Mouse (Mus musculus) myocyte (in vitro differentiated cells): ENCODE data around the gene Cntnap1. TPM values are rescaled to one million over a fixed set of nuclear protein-coding genes. Genes with fewer than 3 reads are reported as not detected.

Experiments
- H3K27me3 ChIP-seq: one replicate; pipeline ENCODE4 v1.6.1; 2011; ENCODE audit not compliant: control insufficient read depth, insufficient read depth, insufficient read length
- H3K36me3 ChIP-seq: one replicate; pipeline ENCODE4 v1.6.1; 2011; ENCODE audit not compliant: control insufficient read depth, insufficient read depth
- H3K4me2 ChIP-seq: one replicate; pipeline ENCODE4 v1.6.1; 2011; ENCODE audit warnings: low read depth, control low read depth
- H3K4me3 ChIP-seq: one replicate; pipeline ENCODE4 v1.5.1; 2011; ENCODE audit warnings: mild to moderate bottlenecking, control low read depth, moderate library complexity
- H3K79me2 ChIP-seq: one replicate; pipeline ENCODE4 v1.6.1; 2011; ENCODE audit not compliant: control insufficient read depth, insufficient read depth
- H3ac ChIP-seq: one replicate; pipeline ENCODE4 v1.6.1; 2011; ENCODE audit not compliant: control insufficient read depth, insufficient read length
- CEBPB ChIP-seq: IDR thresholded peaks from 2 replicates; pipeline ENCODE4 v1.6.1; 2011; ENCODE audit warnings: mild to moderate bottlenecking, moderate library complexity; ENCODE audit not compliant: poor library complexity, insufficient read depth, severe bottlenecking
- E2F4 ChIP-seq: IDR thresholded peaks from one replicate; pipeline ENCODE4 v1.6.1; 2011; ENCODE audit warnings: mild to moderate bottlenecking, control low read depth, moderate library complexity; ENCODE audit not compliant: insufficient read depth
- MAX ChIP-seq: IDR thresholded peaks from one replicate; pipeline ENCODE4 v1.6.1; 2011; ENCODE audit warnings: low read depth, mild to moderate bottlenecking, control low read depth
- MYOD1 ChIP-seq, 3 experiments: IDR thresholded peaks; one replicate each; pipeline ENCODE4 v1.6.1; 2011; ENCODE audit warnings: control low read depth in 2 of 3, low read depth in 2 of 3, mild to moderate bottlenecking in 2 of 3, moderate library complexity in 1 of 3; ENCODE audit not compliant: insufficient read length in 2 of 3, control insufficient read depth in 1 of 3
- MYOG ChIP-seq, 3 experiments: IDR thresholded peaks; one replicate each; pipeline ENCODE4 v1.6.1; 2011; ENCODE audit warnings: control low read depth in 2 of 3, low read depth in 2 of 3, mild to moderate bottlenecking in 2 of 3; ENCODE audit not compliant: insufficient read length in 2 of 3, control insufficient read depth in 1 of 3, insufficient read depth in 1 of 3
- POLR2A ChIP-seq: IDR thresholded peaks from one replicate; pipeline ENCODE4 v1.6.1; 2011; ENCODE audit warnings: low read depth, mild to moderate bottlenecking, control low read depth, moderate library complexity; ENCODE audit not compliant: insufficient read length
- POLR2AphosphoS2 ChIP-seq: IDR thresholded peaks from one replicate; pipeline ENCODE4 v1.6.1; 2011; ENCODE audit warnings: low read depth, control low read depth; ENCODE audit not compliant: insufficient read length
- REST ChIP-seq: IDR thresholded peaks from one replicate; pipeline ENCODE4 v1.6.1; 2011; ENCODE audit warnings: mild to moderate bottlenecking, control low read depth, moderate library complexity; ENCODE audit not compliant: insufficient read depth, insufficient read length
- SRF ChIP-seq: IDR thresholded peaks from one replicate; pipeline ENCODE4 v1.6.1; 2011; ENCODE audit warnings: low read depth; ENCODE audit not compliant: control insufficient read depth, insufficient read length
- TCF12 ChIP-seq: IDR thresholded peaks from one replicate; pipeline ENCODE4 v1.6.1; 2011; ENCODE audit warnings: mild to moderate bottlenecking, control low read depth; ENCODE audit not compliant: poor library complexity, insufficient read depth, severe bottlenecking
- TCF3 ChIP-seq: IDR thresholded peaks from one replicate; pipeline ENCODE4 v1.6.1; 2011; ENCODE audit warnings: low read depth, control low read depth; ENCODE audit not compliant: insufficient read length
- USF1 ChIP-seq: IDR thresholded peaks from one replicate; pipeline ENCODE4 v1.6.1; 2011; ENCODE audit warnings: low read depth, mild to moderate bottlenecking, control low read depth, moderate library complexity
- polyA plus RNA-seq: library from polyadenylated mRNA; unstranded; fragments of >200 nt; fragmentation: generic; extraction: Trizol; gene quantifications from one replicate; pipeline ENCODE4 v1.2.1, GENCODE M21; 2012; ENCODE audit warnings: missing spikeins

The Cntnap1 gene
- polyA plus RNA-seq, 1 experiment = 1.3 TPM

DNA sequence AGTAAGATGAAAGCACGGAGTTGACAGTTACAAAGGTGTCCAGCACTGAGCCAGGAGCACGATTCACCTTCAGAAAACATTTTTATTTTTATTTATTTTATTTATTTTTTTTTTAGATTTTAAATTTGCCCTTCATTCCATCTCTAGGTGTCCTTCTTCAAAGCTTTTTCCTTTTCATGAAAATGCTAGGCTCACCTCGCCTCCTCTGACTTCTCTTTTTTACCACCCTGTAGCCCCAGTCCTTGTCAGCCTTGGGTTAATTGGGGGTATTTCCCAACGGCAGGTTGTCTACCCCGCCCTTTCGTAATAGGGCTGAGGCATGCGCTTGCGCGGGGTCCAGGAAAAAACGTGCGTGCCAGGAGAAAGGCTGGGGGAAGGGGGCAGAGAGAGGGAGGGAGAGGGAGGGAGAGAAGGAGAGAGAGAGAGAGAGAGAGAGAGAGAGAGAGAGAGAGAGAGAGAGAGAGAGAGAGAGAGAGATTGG is 5.4 kb downstream of the Cntnap1 start:
- Histone ChIP-seq H3K4me2 (peak overlapping the region; percentile 87), H3K27me3 (no peaks in the 10 kb centered on the region), H3K36me3 (no peaks in the 10 kb centered on the region), H3K79me2 (peaks cover 2% of the 10 kb centered on the region), H3ac (no peak overlapping the region), H3K4me3 (no peak overlapping the region)
- no peak for TF ChIP-seq REST
- no peak for TF ChIP-seq TCF12
- no peak for TF ChIP-seq SRF
- no peak for TF ChIP-seq CEBPB
- no peak for TF ChIP-seq USF1
- no peak for TF ChIP-seq POLR2AphosphoS2
- no peak for TF ChIP-seq MYOD1 (IDR thresholded peaks at IDR 0.05; ENCODE audit: control insufficient read depth in 1 of 3, insufficient read length in 2 of 3, low read depth in 2 of 3)
- TF ChIP-seq TCF3 = no peak
- no peak for TF ChIP-seq E2F4

DNA sequence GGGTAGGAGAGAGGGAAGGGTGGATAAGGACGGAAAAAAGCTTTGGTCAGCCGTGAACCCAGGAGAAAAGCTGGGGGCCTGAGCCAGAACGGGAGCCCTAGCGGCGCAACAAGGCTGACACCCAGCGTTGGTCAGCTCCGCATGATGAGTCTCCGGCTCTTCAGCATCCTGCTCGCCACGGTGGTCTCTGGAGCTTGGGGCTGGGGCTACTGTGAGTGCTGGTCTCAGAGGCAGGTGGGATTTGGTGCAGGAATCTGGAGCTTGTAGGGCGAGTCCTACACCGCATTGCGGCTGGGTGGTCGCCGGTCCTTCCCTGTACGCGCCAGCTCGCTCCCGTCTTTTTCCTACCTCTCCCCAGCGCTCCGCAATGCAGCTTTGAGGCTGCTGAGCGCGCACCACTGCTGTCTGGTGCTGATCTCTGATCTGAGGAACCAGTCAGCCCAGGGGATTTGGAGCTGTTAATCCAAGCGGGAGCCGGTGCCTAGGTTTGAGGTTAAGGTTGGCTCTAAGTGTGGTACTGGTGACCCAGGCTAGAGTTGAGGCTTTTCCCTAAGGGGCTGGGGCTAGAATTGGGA is 5.9 kb downstream of the Cntnap1 start:
- Histone ChIP-seq H3K79me2 (no peaks in the 10 kb centered on the region), H3K4me2 (peak overlapping the region; percentile 87), H3K27me3 (no peaks in the 10 kb centered on the region), H3K4me3 (no peak overlapping the region), H3K36me3 (no peaks in the 10 kb centered on the region), H3ac (no peak overlapping the region)
- TF ChIP-seq CEBPB (no peak), MYOD1 (IDR thresholded peaks at IDR 0.05; ENCODE audit: control insufficient read depth in 1 of 3, insufficient read length in 2 of 3, low read depth in 2 of 3) (no peak), REST (no peak), POLR2A (no peak), MYOG (IDR thresholded peaks at IDR 0.05; ENCODE audit: control insufficient read depth in 1 of 3, insufficient read depth in 1 of 3, insufficient read length in 2 of 3, low read depth in 2 of 3) (no peak), TCF12 (no peak), E2F4 (no peak), POLR2AphosphoS2 (no peak), MAX (no peak)

DNA sequence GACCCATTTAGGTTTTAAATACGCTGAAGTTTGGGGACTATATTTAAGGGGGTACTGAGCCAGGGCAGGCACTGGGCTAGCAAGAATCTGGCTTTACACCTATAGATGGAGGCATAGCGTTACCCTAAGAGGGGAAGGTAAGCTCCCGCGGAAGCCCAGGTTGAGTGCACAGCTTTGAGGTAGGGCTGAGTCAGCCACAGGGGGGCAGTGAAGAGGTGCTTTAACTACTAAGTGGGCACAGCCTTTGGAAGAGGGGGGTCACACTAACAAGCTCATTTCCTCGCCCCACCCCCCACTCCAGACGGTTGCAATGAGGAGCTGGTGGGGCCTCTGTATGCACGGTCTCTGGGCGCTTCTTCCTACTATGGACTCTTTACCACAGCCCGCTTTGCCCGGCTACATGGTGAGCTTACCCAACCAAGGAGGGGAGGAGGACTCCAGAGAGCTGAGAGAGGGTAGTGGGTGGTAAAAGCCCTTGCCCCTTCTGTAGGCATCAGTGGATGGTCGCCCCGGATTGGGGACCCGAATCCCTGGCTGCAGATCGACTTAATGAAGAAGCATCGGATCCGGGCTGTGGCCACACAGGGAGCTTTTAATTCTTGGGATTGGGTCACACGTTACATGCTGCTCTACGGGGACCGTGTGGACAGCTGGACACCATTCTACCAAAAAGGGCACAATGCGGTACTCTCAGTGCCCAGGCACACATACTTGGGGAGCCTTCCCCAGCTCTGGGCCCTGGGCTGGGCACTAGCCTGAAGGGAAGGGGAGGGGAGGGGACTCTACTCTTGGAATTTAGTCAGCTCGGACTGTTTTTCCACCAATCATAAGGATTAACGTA is 6.8 kb downstream of the Cntnap1 start:
- no peaks in the 10 kb centered on the region for H3K36me3 ChIP-seq
- no peaks in the 10 kb centered on the region for H3K79me2 ChIP-seq
- no peak overlapping the region for H3ac ChIP-seq
- H3K4me2 ChIP-seq = peak overlapping the region; percentile 87
- H3K27me3 ChIP-seq = no peaks in the 10 kb centered on the region
- TF ChIP-seq POLR2AphosphoS2 (no peak), CEBPB (no peak), MAX (no peak), MYOD1 (IDR thresholded peaks at IDR 0.05; ENCODE audit: control insufficient read depth in 1 of 3, insufficient read length in 2 of 3, low read depth in 2 of 3) (no peak), MYOG (IDR thresholded peaks at IDR 0.05; ENCODE audit: control insufficient read depth in 1 of 3, insufficient read depth in 1 of 3, insufficient read length in 2 of 3, low read depth in 2 of 3) (no peak), REST (no peak)
- no peak overlapping the region for H3K4me3 ChIP-seq

GRCm38 (mm10) chr11:101178061-101179058 is 8.0 kb downstream of the Cntnap1 start:
- TF ChIP-seq POLR2AphosphoS2 (no peak), POLR2A (no peak), E2F4 (no peak), CEBPB (no peak), SRF (no peak), USF1 (no peak), MAX (no peak), MYOD1 (IDR thresholded peaks at IDR 0.05; ENCODE audit: control insufficient read depth in 1 of 3, insufficient read length in 2 of 3, low read depth in 2 of 3) (no peak)
- no peaks in the 10 kb centered on the region for H3K36me3 ChIP-seq
- H3K79me2 ChIP-seq = no peaks in the 10 kb centered on the region
- no peak overlapping the region for H3ac ChIP-seq
- H3K27me3 ChIP-seq = no peaks in the 10 kb centered on the region
- H3K4me3 ChIP-seq = no peak overlapping the region
- no peak overlapping the region for H3K4me2 ChIP-seq
